Mouse (Mus musculus) granulocyte monocyte progenitor cell, adult 5-6 weeks (primary cell): ENCODE data around the gene Snx10. TPM values are rescaled to one million over a fixed set of nuclear protein-coding genes. Genes with fewer than 3 reads are reported as not detected.
"Not testable (repeated sequence)": the region's sequence is repeated elsewhere in the genome, so short reads cannot be mapped to it uniquely, and the experiment has no call there.

Experiments used
- ATAC-seq: replicated peaks from 2 replicates; pipeline ENCODE4 v1.8.0; 2016; ENCODE audit warnings: mild to moderate bottlenecking, moderate TSS enrichment, inconsistent platforms; ENCODE audit not compliant: poor library complexity, severe bottlenecking
- total RNA-seq, 2 experiments: library from RNA; stranded (forward) in 1 of 2; stranded (reverse) in 1 of 2; fragments of 200-712, 200-1000 nt in 1 of 2; fragments of >200 nt in 1 of 2; fragmentation: Nextera tagmentation in 1 of 2; gene quantifications; 2 replicates each; pipeline ENCODE4 v1.2.3; 2014 to 2017

The Snx10 gene
- total RNA-seq (2014; fragmentation: Nextera tagmentation), result 54.5 and 58.4 TPM in 2 replicates
- total RNA-seq (2017), result 57.2 and 65.3 TPM in 2 replicates

GRCm38 (mm10) chr6:51523807-51524320 is at the start of gene Snx10:
TSS of gene Snx10 (plus strand) at chr6:51523901.
- peak; percentile 33 for ATAC-seq

- no peak for ATAC-seq
These were observed 44.5 kb upstream of the Snx10 start for GRCm38 (mm10) chr6:51479136-51479731.

GRCm38 (mm10) chr6:51481548-51481947 is 42.2 kb upstream of the Snx10 start:
- ATAC-seq, result no peak

- no peak for ATAC-seq
These were observed 39.8 kb upstream of the Snx10 start for GRCm38 (mm10) chr6:51483861-51484260.

GRCm38 (mm10) chr6:51484556-51484955 is 39.1 kb upstream of the Snx10 start:
- not testable (repeated sequence) for ATAC-seq

- no peak for ATAC-seq
These were observed 38.1 kb upstream of the Snx10 start for GRCm38 (mm10) chr6:51485646-51486045.

- ATAC-seq, result no peak
These were observed 37.5 kb upstream of the Snx10 start for GRCm38 (mm10) chr6:51486076-51486710.

- no peak for ATAC-seq
These were observed 37.0 kb upstream of the Snx10 start for GRCm38 (mm10) chr6:51486731-51487130.

- no peak for ATAC-seq
These were observed 33.9 kb upstream of the Snx10 start for GRCm38 (mm10) chr6:51489787-51490186.

- ATAC-seq, result no peak
These were observed 26.2 kb upstream of the Snx10 start for GRCm38 (mm10) chr6:51497321-51498111.

- ATAC-seq, result no peak
These were observed 18.0 kb upstream of the Snx10 start for GRCm38 (mm10) chr6:51505671-51506070.

GRCm38 (mm10) chr6:51507556-51507955 is 16.1 kb upstream of the Snx10 start:
- ATAC-seq, result no peak

- peak; percentile 99 for ATAC-seq
These were observed 14.7 kb upstream of the Snx10 start for GRCm38 (mm10) chr6:51508750-51509648.

- peak; percentile 70 for ATAC-seq
These were observed 13.6 kb upstream of the Snx10 start for GRCm38 (mm10) chr6:51510094-51510493.

GRCm38 (mm10) chr6:51510946-51511345 is 12.8 kb upstream of the Snx10 start:
- no peak for ATAC-seq

- no peak for ATAC-seq
These were observed 10.0 kb upstream of the Snx10 start for GRCm38 (mm10) chr6:51513745-51514144.

GRCm38 (mm10) chr6:51514860-51515259 is 8.8 kb upstream of the Snx10 start:
- ATAC-seq, result no peak

- no peak for ATAC-seq
These were observed 391 bp upstream of the Snx10 start for GRCm38 (mm10) chr6:51523310-51523709.

GRCm38 (mm10) chr6:51524321-51524931 is 725 bp downstream of the Snx10 start:
- peak; percentile 42 for ATAC-seq

GRCm38 (mm10) chr6:51525001-51525400 is 1.3 kb downstream of the Snx10 start:
- ATAC-seq, result peak; percentile 82
